20 mouse cellular contexts compared by ENCODE assay signal in genomic region chr2:165533789-165534188, GRCm38 (mm10). TPM values are rescaled to one million over a fixed set of nuclear protein-coding genes. Genes with fewer than 3 reads are reported as not detected.
DNase-seq lines count a peak whose midpoint lies in the region; ATAC-seq lines count a peak whose summit lies in the region.
"Had no signal": no experiment of that assay in that cellular context is flagged by ENCODE, and none has a peak within 500 bp of the region (broad histone marks: within the 10 kb centered on the region; RNA-seq: fewer than 3 reads in every experiment).

No protein-coding gene starts in this region.

- H3K4me2 ChIP-seq in hindbrain, embryonic 11.5 days (replicated peaks; ENCODE audit: low read depth, low read length) = no peak overlapping the region
- no peak overlapping the region for H3K4me2 ChIP-seq in hindbrain, embryonic 14.5 days (replicated peaks)
- H3K4me2 ChIP-seq: embryonic facial prominence, embryonic 12.5 days; heart, embryonic 13.5 days; intestine, embryonic 15.5 days had no signal

- no peaks in the 10 kb centered on the region for H3K27me3 ChIP-seq in hindbrain, embryonic 11.5 days (ENCODE audit: control insufficient read depth, insufficient read depth, low read length)
- no peaks in the 10 kb centered on the region for H3K27me3 ChIP-seq in hindbrain, embryonic 14.5 days (ENCODE audit: control insufficient read depth, insufficient read depth, low read length)
- H3K27me3 ChIP-seq: embryonic facial prominence, embryonic 12.5 days; intestine, embryonic 15.5 days had no signal

- H3K9me3 ChIP-seq in hindbrain, embryonic 11.5 days (ENCODE audit: control insufficient read depth, low read length) = no peaks in the 10 kb centered on the region
- H3K9me3 ChIP-seq in hindbrain, embryonic 14.5 days (ENCODE audit: control insufficient read depth, low read length) = no peaks in the 10 kb centered on the region
- H3K9me3 ChIP-seq: embryonic facial prominence, embryonic 12.5 days; heart, embryonic 13.5 days; intestine, embryonic 15.5 days had no signal

- WGBS in hindbrain, embryonic 11.5 days = 55% methylated on average over 6 of the region's 6 CpGs
- WGBS in hindbrain, embryonic 14.5 days = 32% methylated on average over 6 of the region's 6 CpGs

- no peaks in the 10 kb centered on the region for H3K36me3 ChIP-seq in hindbrain, embryonic 11.5 days (ENCODE audit: control insufficient read depth, insufficient read depth, low read length)
- H3K36me3 ChIP-seq in hindbrain, embryonic 14.5 days (replicated peaks; ENCODE audit: control insufficient read depth, insufficient read depth) = no peaks in the 10 kb centered on the region
- H3K36me3 ChIP-seq: embryonic facial prominence, embryonic 12.5 days; heart, embryonic 13.5 days; intestine, embryonic 15.5 days had no signal

- peak; percentile 22 for DNase-seq in embryo, embryonic 11 days
- DNase-seq in embryo, embryonic 10.5 days (ENCODE audit: low spot score) = no peak
- no peak for DNase-seq in hindbrain, embryonic 11.5 days (ENCODE audit: low spot score)
- no peak for DNase-seq in hindbrain, embryonic 14.5 days (ENCODE audit: low spot score)
- DNase-seq in retina, postnatal 1 day = peak; percentile 22
- DNase-seq in retina, embryonic 14.5 days (ENCODE audit: low spot score) = no peak
- DNase-seq: adrenal gland, postnatal 10 days; B cell, adult 2 months; cerebellum, adult 11 months; cerebellum, adult 9-10 months; cerebellum, postnatal 25 days; gastrocnemius, postnatal 36 days; heart, adult 11 months; heart, postnatal 36 days; kidney, adult 18-20 months had no signal

- H3K4me3 ChIP-seq in hindbrain, embryonic 11.5 days (ENCODE audit: low read depth, low read length) = no peak overlapping the region
- no peak overlapping the region for H3K4me3 ChIP-seq in hindbrain, embryonic 14.5 days (replicated peaks; ENCODE audit: low read length)
- H3K4me3 ChIP-seq: embryonic facial prominence, embryonic 12.5 days; heart, embryonic 13.5 days; intestine, embryonic 15.5 days had no signal

- 0 out of 2 replicates have a peak, but pooled peaks cover 2% of the 10 kb centered on the region for H3K4me1 ChIP-seq in hindbrain, embryonic 11.5 days (replicated peaks; ENCODE audit: control insufficient read depth, insufficient read depth, low read length)
- 0 out of 2 replicates have a peak, but pooled peaks cover 3% of the 10 kb centered on the region for H3K4me1 ChIP-seq in hindbrain, embryonic 14.5 days (replicated peaks; ENCODE audit: control insufficient read depth, insufficient read depth, low read length)
- H3K4me1 ChIP-seq: heart, embryonic 13.5 days; intestine, embryonic 15.5 days had no signal

- 0 out of 2 replicates have a peak, but pooled peaks have one; percentile 33 for ATAC-seq in hindbrain, embryonic 11.5 days (ENCODE audit: low FRiP score)
- no peak for ATAC-seq in hindbrain, embryonic 14.5 days (ENCODE audit: low FRiP score)
- ATAC-seq in frontal cortex, adult (ENCODE audit: low TSS enrichment) = no peak
- ATAC-seq: forebrain, embryonic 14.5 days; intestine, embryonic 15.5 days had no signal

- no peak overlapping the region for H3K27ac ChIP-seq in hindbrain, embryonic 11.5 days (ENCODE audit: low read depth, low read length)
- H3K27ac ChIP-seq in hindbrain, embryonic 14.5 days = no peak overlapping the region
- H3K27ac ChIP-seq: embryonic facial prominence, embryonic 12.5 days; heart, embryonic 13.5 days; intestine, embryonic 15.5 days had no signal

- no peak overlapping the region for H3K9ac ChIP-seq in hindbrain, embryonic 11.5 days (ENCODE audit: low read depth, low read length)
- H3K9ac ChIP-seq in hindbrain, embryonic 14.5 days = no peak overlapping the region
- H3K9ac ChIP-seq: embryonic facial prominence, embryonic 12.5 days; heart, embryonic 13.5 days; intestine, embryonic 15.5 days had no signal

RNA-seq across cellular contexts. Expression of gene Slc2a10, which starts 30.2 kb away (rescaled TPM):
- 2.3 and 3.2 TPM in 2 replicates for polyA plus RNA-seq in hindbrain, embryonic 11.5 days (2014; fragmentation: Nextera tagmentation; extraction: Ambion mirVana)
- 2.2 and 2.6 TPM in 2 replicates for polyA plus RNA-seq in hindbrain, embryonic 14.5 days (2014; fragmentation: Nextera tagmentation; extraction: Ambion mirVana)

RNA-seq across cellular contexts. Expression of gene Trp53rka, which starts 40.7 kb away (rescaled TPM):
- 51.3 and 53.5 TPM in 2 replicates for polyA plus RNA-seq in hindbrain, embryonic 11.5 days (2014; fragmentation: Nextera tagmentation; extraction: Ambion mirVana)
- 40.0 and 44.4 TPM in 2 replicates for polyA plus RNA-seq in hindbrain, embryonic 14.5 days (2014; fragmentation: Nextera tagmentation; extraction: Ambion mirVana)

Comparison
In these comparisons a context has a peak if more than half of its experiments do, and no peak if none do; other contexts are left out.
1. DNase-seq: peak in embryo, embryonic 11 days (single experiment) and retina, postnatal 1 day (single experiment); none in embryo, embryonic 10.5 days (single experiment), hindbrain, embryonic 11.5 days (single experiment), hindbrain, embryonic 14.5 days (single experiment) and retina, embryonic 14.5 days (single experiment).